Mouse (Mus musculus) neural tube, embryonic 15.5 days (tissue): ENCODE results near the gene Caml. TPM values are rescaled to one million over a fixed set of nuclear protein-coding genes. Genes with fewer than 3 reads are reported as not detected.
"Not testable (repeated sequence)": the region's sequence is repeated elsewhere in the genome, so short reads cannot be mapped to it uniquely, and the experiment has no call there.

ENCODE experiments used
- ATAC-seq: fragments of 200-750 bp; cut with Nextera tagmentation; 2 replicates; pipeline ENCODE4 v1.8.0; 2017; ENCODE audit warnings: mild to moderate bottlenecking, moderate TSS enrichment, moderate library complexity; ENCODE audit not compliant: low FRiP score
- H3K27ac ChIP-seq: fragments of 300-500 bp; sonication (generic); replicated peaks from 2 replicates; pipeline ENCODE4 v1.5.1; 2015; ENCODE audit warnings: mild to moderate bottlenecking, inconsistent platforms
- H3K27me3 ChIP-seq: fragments of 300-500 bp; sonication (generic); replicated peaks from 2 replicates; pipeline ENCODE4 v1.6.1; 2015; ENCODE audit warnings: inconsistent platforms
- H3K36me3 ChIP-seq: fragments of 300-500 bp; sonication (generic); 2 replicates; pipeline ENCODE4 v1.6.1; 2015; ENCODE audit warnings: inconsistent platforms
- H3K4me1 ChIP-seq: fragments of 300-500 bp; sonication (generic); 2 replicates; pipeline ENCODE4 v1.6.1; 2015; ENCODE audit warnings: inconsistent platforms
- H3K4me2 ChIP-seq: fragments of 300-500 bp; sonication (generic); 2 replicates; pipeline ENCODE4 v1.6.1; 2015; ENCODE audit warnings: inconsistent platforms, mild to moderate bottlenecking, moderate library complexity
- H3K4me3 ChIP-seq: fragments of 300-500 bp; sonication (generic); replicated peaks from 2 replicates; pipeline ENCODE4 v1.5.1; 2015; ENCODE audit warnings: mild to moderate bottlenecking, inconsistent platforms
- H3K9ac ChIP-seq: fragments of 300-500 bp; sonication (generic); replicated peaks from 2 replicates; pipeline ENCODE4 v1.6.1; 2015; ENCODE audit warnings: mild to moderate bottlenecking, inconsistent platforms
- H3K9me3 ChIP-seq: fragments of 300-500 bp; sonication (generic); replicated peaks from 2 replicates; pipeline ENCODE4 v1.6.1; 2016; ENCODE audit warnings: inconsistent platforms
- WGBS: fragments of 180-500 bp; shearing (Covaris S2); methylation state at CpG from one replicate; pipeline ENCODE4 v1.1.7; 2015; ENCODE audit warnings: mixed read lengths; 5-methylcytosine and 5-hydroxymethylcytosine counted together
- polyA plus RNA-seq: library from polyadenylated mRNA; unstranded; fragments of >200 nt; fragmentation: Nextera tagmentation; extraction: Ambion mirVana; gene quantifications from 2 replicates; pipeline ENCODE4 v1.2.1, GENCODE M21; 2015

Gene Caml
- 102 and 117 TPM in 2 replicates for polyA plus RNA-seq

GRCm38 (mm10) chr13:55622649-55623541 lies at the start of gene Caml:
Caml (plus strand) TSS chr13:55623005.
- H3K9me3 ChIP-seq: no peaks in the 10 kb centered on the region
- WGBS: under 1% methylated on average over 59 of the region's 59 CpGs
- ATAC-seq: peak; percentile 98
- peak within 1 kb of the TSS; percentile 78 for H3K9ac ChIP-seq
- H3K4me3 ChIP-seq: peak within 1 kb of the TSS; percentile 80
- peaks cover 36% of the 10 kb centered on the region for H3K4me1 ChIP-seq
- peak within 1 kb of the TSS; percentile 78 for H3K4me2 ChIP-seq
- H3K27me3 ChIP-seq: no peaks in the 10 kb centered on the region
- peak within 1 kb of the TSS; percentile 97 for H3K27ac ChIP-seq
- H3K36me3 ChIP-seq: 0 out of 2 replicates have a peak, but pooled peaks cover 8% of the 10 kb centered on the region

GRCm38 (mm10) chr13:55573432-55573831 lies 49.4 kb upstream of the Caml start, which contains the start of gene Tmed9:
Tmed9 (plus strand) TSS chr13:55573732.
- ATAC-seq: no peak
- WGBS: 98% methylated on average over 2 of the region's 2 CpGs

GRCm38 (mm10) chr13:55574321-55574720 lies 48.5 kb upstream of the Caml start:
- Histone ChIP-seq H3K4me3 (no peak overlapping the region), H3K27me3 (no peaks in the 10 kb centered on the region), H3K4me2 (no peak overlapping the region), H3K9me3 (no peaks in the 10 kb centered on the region), H3K36me3 (no peaks in the 10 kb centered on the region), H3K27ac (no peak overlapping the region), H3K4me1 (peaks cover 16% of the 10 kb centered on the region), H3K9ac (no peak overlapping the region)
- WGBS: 64% methylated on average over 5 of the region's 5 CpGs
- no peak for ATAC-seq

More at GRCm38 (mm10) chr13:55573432-55573831, 49.4 kb upstream of the Caml start, which contains the start of gene Tmed9:
- Histone ChIP-seq H3K9ac (no peak within 1 kb of the TSS), H3K36me3 (no peaks in the 10 kb centered on the region), H3K27ac (no peak within 1 kb of the TSS), H3K4me1 (peaks cover 23% of the 10 kb centered on the region), H3K4me2 (no peak within 1 kb of the TSS), H3K27me3 (no peaks in the 10 kb centered on the region), H3K9me3 (no peaks in the 10 kb centered on the region), H3K4me3 (no peak within 1 kb of the TSS)

GRCm38 (mm10) chr13:55575932-55576331 lies 46.9 kb upstream of the Caml start:
- H3K9ac ChIP-seq: no peak overlapping the region
- H3K4me3 ChIP-seq: no peak overlapping the region
- peaks cover 9% of the 10 kb centered on the region for H3K4me1 ChIP-seq
- H3K9me3 ChIP-seq: no peaks in the 10 kb centered on the region
- WGBS: 65% methylated on average over 5 of the region's 5 CpGs
- H3K36me3 ChIP-seq: no peaks in the 10 kb centered on the region
- no peak overlapping the region for H3K27ac ChIP-seq
- no peaks in the 10 kb centered on the region for H3K27me3 ChIP-seq
- H3K4me2 ChIP-seq: no peak overlapping the region
- ATAC-seq: no peak

GRCm38 (mm10) chr13:55576872-55577271 lies 45.9 kb upstream of the Caml start:
- not testable (repeated sequence) for ATAC-seq, H3K4me1 ChIP-seq, H3K36me3 ChIP-seq, H3K9me3 ChIP-seq, H3K27me3 ChIP-seq, H3K4me3 ChIP-seq, H3K4me2 ChIP-seq, H3K9ac ChIP-seq, H3K27ac ChIP-seq
- 92% methylated on average over 7 of the region's 7 CpGs for WGBS

GRCm38 (mm10) chr13:55578086-55578485 lies 44.7 kb upstream of the Caml start:
- Histone ChIP-seq H3K9me3 (no peaks in the 10 kb centered on the region), H3K27ac (no peak overlapping the region), H3K9ac (no peak overlapping the region), H3K4me1 (no peaks in the 10 kb centered on the region), H3K4me2 (no peak overlapping the region), H3K4me3 (no peak overlapping the region), H3K27me3 (no peaks in the 10 kb centered on the region), H3K36me3 (no peaks in the 10 kb centered on the region)
- no peak for ATAC-seq
- 86% methylated on average over 4 of the region's 4 CpGs for WGBS

- Histone ChIP-seq H3K9me3 (no peaks in the 10 kb centered on the region), H3K27me3 (0 out of 2 replicates have a peak, but pooled peaks cover 4% of the 10 kb centered on the region), H3K9ac (no peak overlapping the region), H3K36me3 (peaks cover 25% of the 10 kb centered on the region), H3K4me1 (peaks cover 23% of the 10 kb centered on the region), H3K4me3 (no peak overlapping the region), H3K4me2 (peak overlapping the region; percentile 67), H3K27ac (peak overlapping the region; percentile 87; the same call in 1 of the 2 replicates)
- ATAC-seq: peak; percentile 23; the same call in 1 of the 2 replicates
- 77% methylated on average over 4 of the region's 4 CpGs for WGBS
Observed at GRCm38 (mm10) chr13:55591961-55592490, 30.8 kb upstream of the Caml start.

GRCm38 (mm10) chr13:55592512-55593253 lies 30.1 kb upstream of the Caml start:
- H3K9me3 ChIP-seq: no peaks in the 10 kb centered on the region
- 4% methylated on average over 29 of the region's 29 CpGs for WGBS
- peak overlapping the region; percentile 78 for H3K9ac ChIP-seq

GRCm38 (mm10) chr13:55593254-55593747 lies 29.5 kb upstream of the Caml start:
- H3K4me3 ChIP-seq: peak overlapping the region; percentile 83
- peaks cover 23% of the 10 kb centered on the region for H3K4me1 ChIP-seq
- ATAC-seq: peak; percentile 47
- H3K4me2 ChIP-seq: peak overlapping the region; percentile 67
- H3K9ac ChIP-seq: peak overlapping the region; percentile 78
- no peaks in the 10 kb centered on the region for H3K9me3 ChIP-seq
- WGBS: under 1% methylated on average over 31 of the region's 31 CpGs
- H3K27me3 ChIP-seq: 0 out of 2 replicates have a peak, but pooled peaks cover 4% of the 10 kb centered on the region
- peak overlapping the region; percentile 87 for H3K27ac ChIP-seq
- peaks cover 38% of the 10 kb centered on the region for H3K36me3 ChIP-seq

More at GRCm38 (mm10) chr13:55592512-55593253, 30.1 kb upstream of the Caml start:
- Histone ChIP-seq H3K4me2 (peak overlapping the region; percentile 67), H3K27ac (peak overlapping the region; percentile 87), H3K4me1 (peaks cover 23% of the 10 kb centered on the region), H3K27me3 (0 out of 2 replicates have a peak, but pooled peaks cover 4% of the 10 kb centered on the region), H3K4me3 (peak overlapping the region; percentile 83), H3K36me3 (peaks cover 32% of the 10 kb centered on the region)
- peak; percentile 98 for ATAC-seq

- ATAC-seq: no peak
- 89% methylated on average over 12 of the region's 12 CpGs for WGBS
Observed at GRCm38 (mm10) chr13:55595375-55595774, 27.4 kb upstream of the Caml start.

GRCm38 (mm10) chr13:55596802-55597201 lies 26.0 kb upstream of the Caml start:
- Histone ChIP-seq H3K27me3 (no peaks in the 10 kb centered on the region), H3K9ac (no peak overlapping the region), H3K4me1 (peaks cover 45% of the 10 kb centered on the region), H3K4me3 (no peak overlapping the region), H3K4me2 (no peak overlapping the region), H3K27ac (no peak overlapping the region), H3K36me3 (peaks cover 40% of the 10 kb centered on the region), H3K9me3 (no peaks in the 10 kb centered on the region)
- WGBS: 96% methylated on average over 12 of the region's 12 CpGs
- ATAC-seq: no peak

More at GRCm38 (mm10) chr13:55595375-55595774, 27.4 kb upstream of the Caml start:
- H3K9ac ChIP-seq: no peak overlapping the region
- H3K27me3 ChIP-seq: 0 out of 2 replicates have a peak, but pooled peaks cover 4% of the 10 kb centered on the region
- H3K4me3 ChIP-seq: no peak overlapping the region
- no peak overlapping the region for H3K4me2 ChIP-seq
- no peak overlapping the region for H3K27ac ChIP-seq
- no peaks in the 10 kb centered on the region for H3K9me3 ChIP-seq
- H3K36me3 ChIP-seq: peaks cover 40% of the 10 kb centered on the region
- peaks cover 31% of the 10 kb centered on the region for H3K4me1 ChIP-seq
